Mouse (Mus musculus) monocyte, adult 2 months (primary cell): ENCODE results near the gene Grm8.

Source experiments
- DNase-seq, 2 experiments: peaks; one replicate each; pipeline ENCODE4 v3.0.0; 2022; ENCODE audit warnings: low spot score in 2 of 2, low read depth in 1 of 2

The Grm8 gene

GRCm38 (mm10) chr6:27262611-27263010 is 872.4 kb downstream of the Grm8 start:
- no peak for DNase-seq

GRCm38 (mm10) chr6:27240416-27240815 is 894.6 kb downstream of the Grm8 start:
- DNase-seq = no peak

GRCm38 (mm10) chr6:27239968-27240367 is 895.0 kb downstream of the Grm8 start:
- no peak for DNase-seq
